Mouse (Mus musculus) T-cell, adult 66 days (primary cell): ENCODE data around the gene Eif4a2. TPM values are rescaled to one million over a fixed set of nuclear protein-coding genes. Genes with fewer than 3 reads are reported as not detected.

ENCODE experiments used
- total RNA-seq, 2 experiments: library from RNA; stranded (reverse); gene quantifications; 3 replicates in 1 of 2; 4 replicates in 1 of 2; pipeline ENCODE4 v1.2.4; 2023

Gene Eif4a2
- total RNA-seq = 1,000 to 10,000 TPM; 1,119 to 1,156 TPM

DNA sequence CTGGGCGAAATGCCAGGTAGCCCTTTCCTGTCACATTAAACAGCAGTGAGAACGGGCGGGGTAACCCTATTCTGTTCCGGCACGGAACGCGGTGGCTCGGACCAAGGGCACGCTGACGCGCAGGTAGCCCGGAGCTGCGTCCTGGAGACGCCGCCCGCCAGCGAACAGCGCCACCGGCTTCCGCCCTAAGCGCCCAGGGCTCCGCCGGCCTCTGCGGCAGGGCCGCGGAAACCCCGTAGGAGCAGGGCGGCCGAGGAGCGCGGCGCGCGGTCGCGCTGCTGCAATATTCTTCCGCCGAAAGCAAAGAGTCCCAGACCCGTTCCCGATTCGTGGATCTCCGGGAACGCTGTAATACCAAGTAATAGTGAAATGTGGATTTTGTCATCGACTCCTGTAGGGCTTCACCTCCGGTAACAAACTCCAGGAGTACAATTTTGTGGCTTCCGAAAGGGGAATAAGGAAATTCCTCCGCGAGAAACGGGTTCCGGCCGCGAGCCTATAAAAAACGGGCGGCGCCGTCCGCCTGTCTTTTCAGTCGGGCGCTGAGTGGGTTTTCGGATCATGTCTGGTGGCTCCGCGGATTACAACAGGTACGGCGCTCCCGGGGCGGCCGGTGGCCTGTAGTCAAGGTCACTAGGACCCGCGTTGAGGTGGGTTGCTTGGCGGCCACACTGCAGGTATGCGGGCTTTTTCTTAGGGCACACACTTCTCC, at the start of gene Eif4a2:
TSS of gene Eif4a2 (plus strand) at position 214 of the 712 bp plus-strand sequence.

GRCm38 (mm10) chr16:23057668-23058447, 49.4 kb upstream of the Eif4a2 start, which contains the start of gene Kng1:
Kng1 (plus strand) TSS chr16:23057865.

GRCm38 (mm10) chr16:23127673-23128375, 20.6 kb downstream of the Eif4a2 start, which contains the start of gene Rfc4:
Rfc4 (minus strand) TSS chr16:23127737.

GRCm38 (mm10) chr16:23146280-23146679, 39.0 kb downstream of the Eif4a2 start, which contains the start of gene Adipoq:
Adipoq (plus strand) TSS chr16:23146536.

Other genes starting within 250 kb of the Eif4a2 start
- 10 to 100 TPM; 17.9 to 21.3 TPM for gene Tbccd1, start 249.8 kb upstream of the Eif4a2 start, total RNA-seq
- gene Dnajb11, start 249.6 kb upstream of the Eif4a2 start, total RNA-seq = 10 to 100 TPM; 53.1 to 53.9 TPM
- not detected for gene Ahsg, start 216.2 kb upstream of the Eif4a2 start, total RNA-seq
- gene Fetub, start 189.1 kb upstream of the Eif4a2 start, total RNA-seq = not detected
- gene Hrg, start 156.4 kb upstream of the Eif4a2 start, total RNA-seq = not detected
- gene Kng2, start 78.0 kb upstream of the Eif4a2 start, total RNA-seq = not detected
- gene Kng1, start 49.6 kb upstream of the Eif4a2 start, total RNA-seq = not detected
- gene Rfc4, start 20.3 kb downstream of the Eif4a2 start, total RNA-seq = 10 to 100 TPM; 11.4 to 13.6 TPM
- gene Adipoq, start 39.1 kb downstream of the Eif4a2 start, total RNA-seq = not detected
- gene St6gal1, start 117.3 kb downstream of the Eif4a2 start, total RNA-seq = 10 to 100 TPM; 70.9 to 79.3 TPM